Mouse (Mus musculus): ENCODE data around the gene Gstm2.

DNA sequence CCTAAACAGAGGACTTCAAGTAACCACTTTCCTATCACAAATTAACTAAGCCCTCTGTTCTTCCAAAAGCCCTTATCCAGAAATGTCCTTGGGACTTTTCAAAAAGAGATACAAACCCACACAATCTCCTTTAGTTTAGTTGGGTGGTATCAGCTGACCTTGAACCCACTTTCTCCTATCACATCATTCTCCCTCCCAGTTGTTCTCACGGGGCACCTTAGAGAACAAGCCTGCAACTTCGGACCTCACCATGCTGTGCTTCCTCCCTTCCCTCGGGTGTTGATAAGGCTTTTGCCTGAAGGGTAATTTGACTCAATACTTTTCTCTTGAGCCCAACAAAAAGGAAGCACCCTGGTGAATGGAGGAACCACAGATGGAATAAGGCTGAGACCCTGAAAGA lies 50.4 kb downstream of the Gstm2 start:
- TF ChIP-seq CTCF (conservative IDR thresholded peaks at IDR 0.05 in 1 of 2, IDR thresholded peaks at IDR 0.05 in 1 of 2; ENCODE audit: low read depth in 2 of 2, low read length in 2 of 2) (no peak), MYC (IDR thresholded peaks at IDR 0.05; ENCODE audit: low read depth, low read length) (no peak)
